Mouse (Mus musculus) megakaryocyte, embryonic 14.5 days (primary cell): ENCODE measurements at regions not wholly inside any gene's neighbourhood (a gene's known extent, or its start where the extent isn't known, plus 50 kb on each side); places are given as distances from the start of the nearest gene placed in this dataset.

Source experiments
- FLI1 ChIP-seq: IDR thresholded peaks from 2 replicates; pipeline ENCODE4 v1.6.1; 2012; ENCODE audit warnings: low read length, inconsistent platforms, mixed read lengths
- GATA1 ChIP-seq: IDR thresholded peaks from 3 replicates; pipeline ENCODE4 v1.6.1; 2012; ENCODE audit warnings: mixed read lengths, low read length, inconsistent platforms, borderline replicate concordance

GRCm38 (mm10) chr11:112140912-112141311, 641.1 kb upstream of the Sox9 start:
- no peak for TF ChIP-seq GATA1
- no peak for TF ChIP-seq FLI1
